ENCODE assay signal across 9 mouse cellular contexts in genomic region chr4:83343895-83344294, GRCm38 (mm10). TPM values are rescaled to one million over a fixed set of nuclear protein-coding genes. Genes with fewer than 3 reads are reported as not detected.
A peak's percentile ranks its signal among the peaks of the same experiment; 100 is the strongest.
DNase-seq lines count a peak whose midpoint lies in the region; ATAC-seq lines count a peak whose summit lies in the region.
"Had no signal": no experiment of that assay in that cellular context is flagged by ENCODE, and none has a peak within 500 bp of the region (broad histone marks: within the 10 kb centered on the region; RNA-seq: fewer than 3 reads in every experiment).

No protein-coding gene starts in this region.

- no peak overlapping the region for H3K9ac ChIP-seq in kidney, embryonic 16.5 days (replicated peaks; ENCODE audit: low read length)
- H3K9ac ChIP-seq: heart, embryonic 15.5 days; neural tube, embryonic 12.5 days had no signal

- no peak for ATAC-seq in kidney, embryonic 16.5 days (ENCODE audit: low FRiP score, low TSS enrichment)
- ATAC-seq in common myeloid progenitor, adult 5-6 weeks (replicated peaks; ENCODE audit: low read depth, poor library complexity, severe bottlenecking), result 0 out of 2 replicates have a peak, but pooled peaks have one; percentile 50

- no peaks in the 10 kb centered on the region for H3K4me1 ChIP-seq in kidney, embryonic 16.5 days (ENCODE audit: insufficient read depth, low read length)
- H3K4me1 ChIP-seq: heart, embryonic 15.5 days; neural tube, embryonic 12.5 days had no signal

- no peaks in the 10 kb centered on the region for H3K27me3 ChIP-seq in kidney, embryonic 16.5 days (ENCODE audit: insufficient read depth, low read length)
- H3K27me3 ChIP-seq: neural tube, embryonic 12.5 days had no signal

- H3K4me3 ChIP-seq in kidney, embryonic 16.5 days (ENCODE audit: low read length), result no peak overlapping the region
- H3K4me3 ChIP-seq: heart, embryonic 15.5 days; neural tube, embryonic 12.5 days had no signal

- no peaks in the 10 kb centered on the region for H3K9me3 ChIP-seq in kidney, embryonic 16.5 days (ENCODE audit: low read length)
- H3K9me3 ChIP-seq: heart, embryonic 15.5 days; neural tube, embryonic 12.5 days had no signal

- peak; percentile 10 to 44 for DNase-seq in kidney, postnatal 25 days
- DNase-seq in 416B (ENCODE audit: low read depth), result peak; percentile 28
- peak; percentile 36 for DNase-seq in CD4-positive helper T cell, adult 2 months (ENCODE audit: low read depth, low spot score)
- no peak for DNase-seq in urinary bladder, postnatal 10 days (ENCODE audit: low spot score)
- no peak for DNase-seq in Muller cell, postnatal 12 days (ENCODE audit: inconsistent ontology term)

- H3K27ac ChIP-seq in kidney, embryonic 16.5 days (ENCODE audit: low read length), result no peak overlapping the region
- H3K27ac ChIP-seq: heart, embryonic 15.5 days; neural tube, embryonic 12.5 days had no signal

- H3K4me2 ChIP-seq in kidney, embryonic 16.5 days (replicated peaks; ENCODE audit: low read depth, low read length), result no peak overlapping the region
- H3K4me2 ChIP-seq: heart, embryonic 15.5 days; neural tube, embryonic 12.5 days had no signal

- WGBS in kidney, embryonic 16.5 days, result 62% methylated on average over 2 of the region's 2 CpGs

- H3K36me3 ChIP-seq in kidney, embryonic 16.5 days (ENCODE audit: insufficient read depth, low read length), result no peaks in the 10 kb centered on the region
- H3K36me3 ChIP-seq: heart, embryonic 15.5 days; neural tube, embryonic 12.5 days had no signal

RNA-seq across cellular contexts. Expression of gene Ttc39b, which starts 19.8 kb away (rescaled TPM):
- polyA plus RNA-seq in kidney, embryonic 16.5 days (2015; fragmentation: Nextera tagmentation; extraction: Ambion mirVana), result 2.6 and 3.2 TPM in 2 replicates
- 1.5 and 5.8 TPM in 2 replicates for total RNA-seq in common myeloid progenitor, adult 5-6 weeks (2017)

Comparison
In these comparisons a context has a peak if more than half of its experiments do, and no peak if none do; other contexts are left out.
1. DNase-seq: peak in kidney, postnatal 25 days (2 of 2), 416B (single experiment) and CD4-positive helper T cell, adult 2 months (single experiment); none in urinary bladder, postnatal 10 days (single experiment) and Muller cell, postnatal 12 days (single experiment).